In genomic region chr9:116377706-116378105, GRCm38 (mm10) we compare ENCODE assay signal across 33 mouse cellular contexts.
"Had no signal": no experiment of that assay in that cellular context is flagged by ENCODE, and none has a peak within 500 bp of the region (broad histone marks: within the 10 kb centered on the region; RNA-seq: fewer than 3 reads in every experiment).

No protein-coding gene starts in this region.

- H3K4me1 ChIP-seq: heart, embryonic 10.5 days; kidney, embryonic 15.5 days had no signal

- H3K27ac ChIP-seq: heart, embryonic 10.5 days; heart, embryonic 13.5 days; heart, embryonic 15.5 days; hindbrain, embryonic 10.5 days; hindbrain, embryonic 13.5 days; hindbrain, embryonic 14.5 days; hindbrain, embryonic 15.5 days; intestine, embryonic 15.5 days; kidney, embryonic 15.5 days; kidney, postnatal 0 days; layer of hippocampus, adult 2 months had no signal

- ATAC-seq: hindbrain, embryonic 16.5 days; inflammation-experienced regulatory T-cells, adult 6 months; intestine, embryonic 15.5 days; intestine, embryonic 16.5 days; intestine, postnatal 0 days had no signal

- H3K36me3 ChIP-seq: heart, embryonic 10.5 days; heart, embryonic 12.5 days; heart, embryonic 13.5 days; heart, embryonic 15.5 days; hindbrain, embryonic 10.5 days; hindbrain, embryonic 13.5 days; hindbrain, embryonic 15.5 days; intestine, embryonic 15.5 days; kidney, embryonic 15.5 days had no signal

- H3K4me3 ChIP-seq: heart, embryonic 10.5 days; heart, embryonic 12.5 days; heart, embryonic 13.5 days; heart, embryonic 15.5 days; hindbrain, embryonic 10.5 days; hindbrain, embryonic 13.5 days; hindbrain, embryonic 15.5 days; intestine, embryonic 15.5 days; kidney, embryonic 15.5 days; layer of hippocampus, adult 2 months had no signal

- H3K9me3 ChIP-seq: heart, embryonic 10.5 days; heart, embryonic 12.5 days; heart, embryonic 13.5 days; heart, embryonic 15.5 days; hindbrain, embryonic 10.5 days; hindbrain, embryonic 13.5 days; hindbrain, embryonic 15.5 days; intestine, embryonic 15.5 days; kidney, embryonic 15.5 days had no signal

- H3K27me3 ChIP-seq: heart, embryonic 12.5 days; heart, embryonic 13.5 days; heart, embryonic 15.5 days; hindbrain, embryonic 13.5 days; hindbrain, embryonic 15.5 days; intestine, embryonic 15.5 days; kidney, embryonic 15.5 days had no signal

- H3K9ac ChIP-seq: heart, embryonic 12.5 days; heart, embryonic 13.5 days; heart, embryonic 15.5 days; hindbrain, embryonic 13.5 days; hindbrain, embryonic 14.5 days; hindbrain, embryonic 15.5 days; intestine, embryonic 15.5 days; kidney, embryonic 15.5 days had no signal

- DNase-seq: heart, postnatal 10 days; heart, postnatal 14 days; heart, postnatal 36 days; heart, postnatal 4 days; kidney, adult 11 months; kidney, adult 18-20 months; kidney, adult 2 months; kidney, adult 8-10 months; kidney, adult 9 months; kidney, postnatal 10 days; kidney, postnatal 14 days; kidney, postnatal 25 days; kidney, postnatal 36 days; kidney, postnatal 4 days; layer of hippocampus, adult 9-11 months; layer of hippocampus, postnatal 36 days had no signal

- H3K4me2 ChIP-seq: heart, embryonic 11.5 days; heart, embryonic 12.5 days; heart, embryonic 13.5 days; heart, embryonic 15.5 days; hindbrain, embryonic 13.5 days; hindbrain, embryonic 14.5 days; hindbrain, embryonic 15.5 days; intestine, embryonic 15.5 days; kidney, embryonic 15.5 days had no signal
